Mouse (Mus musculus): ENCODE measurements around the gene Atp6v0b. TPM values are rescaled to one million over a fixed set of nuclear protein-coding genes. Genes with fewer than 3 reads are reported as not detected.
A peak's percentile ranks its signal among the peaks of the same experiment; 100 is the strongest.

The Atp6v0b gene
- polyA plus RNA-seq (2012; fragmentation: generic; extraction: Trizol): 470 TPM

DNA sequence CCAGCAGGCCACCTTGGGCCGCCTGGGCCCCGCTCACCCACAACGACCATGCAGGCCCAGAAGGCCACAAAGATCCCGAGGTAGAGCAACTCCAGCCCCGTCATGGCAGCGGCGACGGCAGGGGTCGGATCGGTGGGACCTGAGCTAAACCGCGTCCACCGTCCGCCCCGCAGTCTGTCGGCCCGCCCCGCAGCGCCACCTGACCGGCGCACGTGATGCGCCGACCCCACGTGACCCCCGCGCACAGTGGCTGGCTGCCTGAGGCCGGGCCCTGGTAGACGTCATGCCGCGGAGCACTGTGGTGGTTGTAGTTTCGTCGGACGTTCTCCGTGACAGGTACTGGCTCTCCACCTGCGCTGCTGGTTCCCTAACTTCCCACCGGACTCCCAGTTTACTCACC, at the start of gene Atp6v0b:
TSS of gene Atp6v0b (minus strand) at position 201 of the 400 bp plus-strand sequence.
- peaks cover 24% of the 10 kb centered on the region for H3K79me2 ChIP-seq (ENCODE audit: control insufficient read depth, insufficient read depth)
- TF ChIP-seq MAX (IDR thresholded peaks at IDR 0.05; ENCODE audit: low read depth) (no peak), TCF3 (IDR thresholded peaks at IDR 0.05; ENCODE audit: insufficient read length, low read depth) (peak; percentile 43), MYOG (IDR thresholded peaks at IDR 0.05; ENCODE audit: control insufficient read depth in 1 of 3, insufficient read depth in 1 of 3, insufficient read length in 2 of 3, low read depth in 2 of 3) (peak in 2 of 3 experiments; percentile 65 to 71), E2F4 (IDR thresholded peaks at IDR 0.05; ENCODE audit: insufficient read depth) (peak; percentile 9), MYOD1 (IDR thresholded peaks at IDR 0.05; ENCODE audit: control insufficient read depth in 1 of 3, insufficient read length in 2 of 3, low read depth in 2 of 3) (peak in 2 of 3 experiments; percentile 32 to 77), USF1 (IDR thresholded peaks at IDR 0.05; ENCODE audit: low read depth) (peak; percentile 99), CEBPB (IDR thresholded peaks at IDR 0.05; ENCODE audit: insufficient read depth, poor library complexity, severe bottlenecking) (no peak), POLR2A (IDR thresholded peaks at IDR 0.05; ENCODE audit: insufficient read length, low read depth) (peak; percentile 97), REST (IDR thresholded peaks at IDR 0.05; ENCODE audit: insufficient read depth, insufficient read length) (no peak), POLR2AphosphoS2 (IDR thresholded peaks at IDR 0.05; ENCODE audit: insufficient read length, low read depth) (peak; percentile 96), SRF (IDR thresholded peaks at IDR 0.05; ENCODE audit: control insufficient read depth, insufficient read length, low read depth) (peak; percentile 17), TCF12 (IDR thresholded peaks at IDR 0.05; ENCODE audit: insufficient read depth, poor library complexity, severe bottlenecking) (no peak)
- H3K36me3 ChIP-seq (ENCODE audit: control insufficient read depth, insufficient read depth): peaks cover 6% of the 10 kb centered on the region

GRCm38 (mm10) chr4:117934081-117934480, 46.9 kb upstream of the Atp6v0b start:
- no peaks in the 10 kb centered on the region for H3K27me3 ChIP-seq (ENCODE audit: control insufficient read depth, insufficient read depth, insufficient read length)
- peak overlapping the region; percentile 26 for H3K4me2 ChIP-seq (ENCODE audit: low read depth)
- no peaks in the 10 kb centered on the region for H3K36me3 ChIP-seq (ENCODE audit: control insufficient read depth, insufficient read depth)
- no peak overlapping the region for H3ac ChIP-seq (ENCODE audit: control insufficient read depth, insufficient read length)
- no peaks in the 10 kb centered on the region for H3K79me2 ChIP-seq (ENCODE audit: control insufficient read depth, insufficient read depth)
- no peak overlapping the region for H3K4me3 ChIP-seq
- TF ChIP-seq MYOG (IDR thresholded peaks at IDR 0.05; ENCODE audit: control insufficient read depth in 1 of 3, insufficient read depth in 1 of 3, insufficient read length in 2 of 3, low read depth in 2 of 3) (peak in 1 of 3 experiments; percentile 17), E2F4 (IDR thresholded peaks at IDR 0.05; ENCODE audit: insufficient read depth) (no peak)

More for the DNA sequence above, at the start of gene Atp6v0b:
- Histone ChIP-seq H3K4me3 (peak within 1 kb of the TSS; percentile 66), H3ac (ENCODE audit: control insufficient read depth, insufficient read length) (peak within 1 kb of the TSS; percentile 60), H3K27me3 (ENCODE audit: control insufficient read depth, insufficient read depth, insufficient read length) (no peaks in the 10 kb centered on the region), H3K4me2 (ENCODE audit: low read depth) (peak within 1 kb of the TSS; percentile 96)

- Histone ChIP-seq H3ac (ENCODE audit: control insufficient read depth, insufficient read length) (no peak overlapping the region), H3K79me2 (ENCODE audit: control insufficient read depth, insufficient read depth) (no peaks in the 10 kb centered on the region), H3K27me3 (ENCODE audit: control insufficient read depth, insufficient read depth, insufficient read length) (no peaks in the 10 kb centered on the region), H3K36me3 (ENCODE audit: control insufficient read depth, insufficient read depth) (no peaks in the 10 kb centered on the region), H3K4me3 (no peak overlapping the region), H3K4me2 (ENCODE audit: low read depth) (no peak overlapping the region)
- peak; percentile 77; the same call in 1 of the 2 replicates for TF ChIP-seq CEBPB (IDR thresholded peaks at IDR 0.05; ENCODE audit: insufficient read depth, poor library complexity, severe bottlenecking)
- no peak for TF ChIP-seq MYOG (IDR thresholded peaks at IDR 0.05; ENCODE audit: control insufficient read depth in 1 of 3, insufficient read depth in 1 of 3, insufficient read length in 2 of 3, low read depth in 2 of 3)
Observed at GRCm38 (mm10) chr4:117933248-117933647, 46.1 kb upstream of the Atp6v0b start.

DNA sequence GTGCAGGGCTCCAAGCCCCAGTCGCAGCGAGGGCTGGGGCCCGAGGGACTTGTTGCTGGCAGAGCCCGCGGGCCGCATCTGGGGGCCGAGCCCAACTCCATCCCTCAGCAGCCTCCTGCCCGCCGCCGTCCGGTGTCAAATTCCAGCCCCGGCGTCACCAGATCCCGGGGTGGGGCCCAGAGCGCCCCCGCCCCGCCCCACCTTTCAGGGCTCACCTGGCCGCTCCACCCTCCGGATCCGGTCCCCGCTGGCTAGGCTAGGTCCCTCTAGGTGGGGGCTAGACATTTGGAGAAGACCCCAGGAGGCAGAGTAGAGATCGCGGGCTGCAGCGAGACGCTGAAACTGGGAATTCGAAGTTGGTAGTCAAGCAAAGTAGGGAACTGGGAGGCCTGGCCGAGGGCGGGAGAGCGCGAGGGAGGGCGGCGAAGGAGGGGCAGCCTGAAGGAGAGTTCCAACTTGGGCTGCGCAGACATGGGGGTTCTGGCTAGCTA, 42.3 kb upstream of the Atp6v0b start, which contains the start of gene Artn:
TSS of gene Artn (minus strand) at position 373 of the 491 bp plus-strand sequence.
- H3K4me3 ChIP-seq: peak within 1 kb of the TSS; percentile 35
- H3K4me2 ChIP-seq (ENCODE audit: low read depth): peak within 1 kb of the TSS; percentile 77
- H3ac ChIP-seq (ENCODE audit: control insufficient read depth, insufficient read length): no peak within 1 kb of the TSS
- no peaks in the 10 kb centered on the region for H3K36me3 ChIP-seq (ENCODE audit: control insufficient read depth, insufficient read depth)
- no peaks in the 10 kb centered on the region for H3K79me2 ChIP-seq (ENCODE audit: control insufficient read depth, insufficient read depth)
- TF ChIP-seq MYOG (IDR thresholded peaks at IDR 0.05; ENCODE audit: control insufficient read depth in 1 of 3, insufficient read depth in 1 of 3, insufficient read length in 2 of 3, low read depth in 2 of 3) (no peak), POLR2A (IDR thresholded peaks at IDR 0.05; ENCODE audit: insufficient read length, low read depth) (peak; percentile 47)
- H3K27me3 ChIP-seq (ENCODE audit: control insufficient read depth, insufficient read depth, insufficient read length): no peaks in the 10 kb centered on the region

GRCm38 (mm10) chr4:117928699-117929241, 41.6 kb upstream of the Atp6v0b start:
- Histone ChIP-seq H3K79me2 (ENCODE audit: control insufficient read depth, insufficient read depth) (no peaks in the 10 kb centered on the region), H3K4me2 (ENCODE audit: low read depth) (peak overlapping the region; percentile 77), H3K36me3 (ENCODE audit: control insufficient read depth, insufficient read depth) (no peaks in the 10 kb centered on the region), H3ac (ENCODE audit: control insufficient read depth, insufficient read length) (no peak overlapping the region), H3K4me3 (peak overlapping the region; percentile 35), H3K27me3 (ENCODE audit: control insufficient read depth, insufficient read depth, insufficient read length) (no peaks in the 10 kb centered on the region)
- TF ChIP-seq REST (IDR thresholded peaks at IDR 0.05; ENCODE audit: insufficient read depth, insufficient read length) (no peak), MYOD1 (IDR thresholded peaks at IDR 0.05; ENCODE audit: control insufficient read depth in 1 of 3, insufficient read length in 2 of 3, low read depth in 2 of 3) (no peak), TCF12 (IDR thresholded peaks at IDR 0.05; ENCODE audit: insufficient read depth, poor library complexity, severe bottlenecking) (no peak), POLR2A (IDR thresholded peaks at IDR 0.05; ENCODE audit: insufficient read length, low read depth) (no peak), E2F4 (IDR thresholded peaks at IDR 0.05; ENCODE audit: insufficient read depth) (no peak), USF1 (IDR thresholded peaks at IDR 0.05; ENCODE audit: low read depth) (no peak), TCF3 (IDR thresholded peaks at IDR 0.05; ENCODE audit: insufficient read length, low read depth) (no peak), MYOG (IDR thresholded peaks at IDR 0.05; ENCODE audit: control insufficient read depth in 1 of 3, insufficient read depth in 1 of 3, insufficient read length in 2 of 3, low read depth in 2 of 3) (no peak), MAX (IDR thresholded peaks at IDR 0.05; ENCODE audit: low read depth) (no peak), POLR2AphosphoS2 (IDR thresholded peaks at IDR 0.05; ENCODE audit: insufficient read length, low read depth) (no peak), CEBPB (IDR thresholded peaks at IDR 0.05; ENCODE audit: insufficient read depth, poor library complexity, severe bottlenecking) (no peak), SRF (IDR thresholded peaks at IDR 0.05; ENCODE audit: control insufficient read depth, insufficient read length, low read depth) (no peak)
